Mouse (Mus musculus) retina, adult 2 months (tissue): ENCODE measurements around the gene Myo18a.

Experiments used
- DNase-seq: peaks from one replicate; pipeline ENCODE4 v3.0.0-alpha.2; 2012; ENCODE audit warnings: low read depth, low spot score

The Myo18a gene

DNA sequence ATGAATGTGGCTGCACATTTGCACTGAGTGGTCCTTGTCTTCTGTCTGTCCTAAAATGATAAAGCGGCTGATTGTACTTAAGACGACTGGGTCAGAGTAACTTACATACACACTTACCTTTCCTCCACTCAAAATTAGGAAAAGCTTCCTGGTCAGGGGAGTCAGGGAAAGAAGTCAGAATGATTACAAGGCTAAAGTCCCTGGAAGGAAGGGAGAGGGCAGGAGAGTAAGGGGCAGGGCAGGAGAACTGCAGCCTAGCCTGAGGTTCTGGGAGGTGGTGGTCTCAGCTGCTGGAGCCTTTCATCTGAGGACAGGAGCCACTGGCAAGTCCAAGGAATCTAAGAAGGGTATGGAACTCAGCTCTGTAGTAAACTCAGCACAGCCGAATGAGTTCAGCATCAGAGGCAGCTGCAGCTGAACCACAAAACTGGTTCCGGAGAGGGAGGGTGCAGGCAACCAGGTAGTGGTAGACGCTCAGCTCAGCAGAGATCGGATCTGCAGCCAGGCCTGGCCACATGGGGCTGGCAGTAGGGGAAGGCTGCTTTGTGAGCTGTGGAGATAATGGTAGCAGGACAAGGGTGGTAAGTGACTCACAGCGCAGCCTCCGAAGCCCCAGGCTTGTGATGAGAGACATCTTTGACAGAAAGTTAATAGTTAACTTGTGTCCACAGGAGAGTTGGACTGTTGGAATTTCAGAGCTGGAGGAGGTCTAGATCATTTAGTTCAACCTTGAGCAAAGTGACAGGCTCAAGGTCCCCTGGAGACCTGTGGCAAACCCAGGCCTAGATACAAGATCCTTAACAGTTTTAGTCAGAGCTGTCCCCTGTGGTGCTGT lies 9.1 kb downstream of the Myo18a start:
- no peak for DNase-seq

DNA sequence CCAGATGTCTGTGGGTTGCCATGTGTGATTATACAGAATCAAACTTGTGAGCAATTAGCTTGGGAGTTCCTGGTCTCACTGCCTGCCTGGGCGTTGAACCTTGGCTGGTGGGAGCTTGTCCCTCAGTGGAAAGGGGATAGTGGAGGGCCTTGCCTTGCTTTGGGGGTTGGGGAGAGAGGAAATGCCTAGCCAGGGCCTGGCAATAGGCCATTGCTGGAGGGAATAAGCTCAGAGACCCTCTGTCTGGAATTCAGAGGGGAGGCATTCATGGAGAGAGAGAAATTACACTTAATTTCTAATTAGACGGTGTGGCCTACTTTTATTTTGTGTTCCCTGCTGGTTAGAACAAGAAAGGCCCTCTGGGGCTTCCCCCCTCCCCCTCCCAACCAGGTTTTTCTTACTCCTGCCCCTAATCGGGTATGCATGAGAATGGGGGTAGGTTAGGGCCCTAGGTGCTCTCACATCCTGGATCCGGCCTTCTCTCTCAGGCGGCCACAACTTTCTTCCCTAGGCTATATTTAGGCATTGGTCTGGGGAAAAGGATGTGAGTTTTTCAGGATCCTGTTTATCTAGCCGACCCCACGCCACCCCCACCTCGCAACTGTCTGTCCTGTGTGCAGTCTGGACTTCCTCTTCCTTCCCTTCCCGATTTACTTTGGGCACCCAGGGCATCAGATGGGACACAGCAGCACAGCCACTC lies 12.8 kb downstream of the Myo18a start:
- no peak for DNase-seq

DNA sequence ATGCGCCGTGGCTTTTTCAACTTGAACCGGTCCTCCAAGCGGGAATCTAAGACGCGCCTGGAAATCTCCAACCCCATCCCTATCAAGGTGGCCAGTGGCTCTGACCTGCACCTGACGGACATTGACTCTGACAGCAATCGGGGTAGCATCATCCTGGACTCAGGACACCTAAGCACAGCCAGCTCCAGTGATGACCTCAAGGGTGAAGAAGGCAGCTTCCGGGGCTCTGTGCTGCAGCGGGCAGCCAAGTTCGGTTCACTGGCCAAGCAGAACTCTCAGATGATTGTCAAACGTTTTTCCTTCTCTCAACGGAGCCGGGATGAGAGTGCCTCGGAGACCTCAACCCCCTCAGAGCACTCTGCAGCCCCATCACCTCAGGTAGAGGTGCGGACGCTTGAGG lies 14.4 kb downstream of the Myo18a start:
- no peak for DNase-seq

DNA sequence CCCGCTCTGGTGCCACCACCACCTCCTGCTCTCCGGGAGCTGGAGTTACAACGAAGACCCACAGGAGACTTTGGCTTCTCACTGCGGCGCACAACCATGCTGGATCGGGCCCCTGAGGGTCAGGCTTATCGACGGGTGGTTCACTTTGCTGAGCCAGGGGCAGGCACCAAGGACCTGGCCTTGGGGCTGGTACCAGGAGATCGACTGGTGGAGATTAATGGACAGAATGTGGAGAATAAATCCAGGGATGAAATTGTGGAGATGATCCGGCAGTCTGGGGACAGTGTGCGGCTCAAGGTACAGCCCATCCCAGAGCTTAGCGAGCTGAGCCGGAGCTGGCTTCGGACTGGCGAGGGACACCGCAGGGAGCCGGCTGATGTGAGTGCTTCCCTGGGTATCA lies 14.9 kb downstream of the Myo18a start:
- no peak for DNase-seq

DNA sequence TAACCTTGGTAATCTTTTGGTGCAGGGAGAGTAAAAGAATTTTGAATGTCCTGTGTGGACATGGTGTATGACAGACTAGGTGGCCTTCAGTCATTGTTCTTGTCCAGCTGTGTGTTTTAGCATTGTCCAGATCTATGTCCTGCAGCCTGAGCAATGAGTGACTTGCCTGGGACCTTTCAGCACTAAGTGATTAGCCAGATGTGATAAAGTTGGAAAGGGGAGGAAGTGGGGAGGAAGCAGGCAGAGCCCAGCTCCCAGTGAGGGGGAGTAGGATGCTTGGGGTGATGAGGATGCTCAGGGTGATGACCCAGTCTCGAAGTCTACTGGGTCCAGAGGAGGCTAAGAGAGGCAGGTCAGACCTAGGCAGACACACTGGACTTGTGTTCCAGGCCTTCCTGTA lies 16.2 kb downstream of the Myo18a start:
- no peak for DNase-seq

DNA sequence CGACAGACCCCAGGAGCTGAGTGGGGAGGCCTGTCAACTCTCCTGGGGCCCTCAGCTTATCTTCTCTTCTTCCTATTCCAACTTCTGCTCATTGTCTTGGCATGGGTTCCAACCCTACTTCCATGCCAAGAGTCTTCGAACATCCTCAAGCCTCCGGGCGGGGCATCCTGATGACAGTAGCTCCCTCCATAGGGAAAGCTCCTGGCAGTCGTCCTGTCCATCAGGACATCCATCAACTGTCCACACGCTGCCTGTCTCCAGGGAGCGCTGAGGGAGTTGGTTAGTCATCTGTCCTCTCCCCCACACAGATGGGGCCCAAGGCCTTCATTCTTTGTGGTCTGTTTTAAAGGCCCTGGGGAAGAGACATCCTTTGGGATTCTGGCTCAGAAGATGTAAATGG lies 18.0 kb downstream of the Myo18a start:
- no peak for DNase-seq

DNA sequence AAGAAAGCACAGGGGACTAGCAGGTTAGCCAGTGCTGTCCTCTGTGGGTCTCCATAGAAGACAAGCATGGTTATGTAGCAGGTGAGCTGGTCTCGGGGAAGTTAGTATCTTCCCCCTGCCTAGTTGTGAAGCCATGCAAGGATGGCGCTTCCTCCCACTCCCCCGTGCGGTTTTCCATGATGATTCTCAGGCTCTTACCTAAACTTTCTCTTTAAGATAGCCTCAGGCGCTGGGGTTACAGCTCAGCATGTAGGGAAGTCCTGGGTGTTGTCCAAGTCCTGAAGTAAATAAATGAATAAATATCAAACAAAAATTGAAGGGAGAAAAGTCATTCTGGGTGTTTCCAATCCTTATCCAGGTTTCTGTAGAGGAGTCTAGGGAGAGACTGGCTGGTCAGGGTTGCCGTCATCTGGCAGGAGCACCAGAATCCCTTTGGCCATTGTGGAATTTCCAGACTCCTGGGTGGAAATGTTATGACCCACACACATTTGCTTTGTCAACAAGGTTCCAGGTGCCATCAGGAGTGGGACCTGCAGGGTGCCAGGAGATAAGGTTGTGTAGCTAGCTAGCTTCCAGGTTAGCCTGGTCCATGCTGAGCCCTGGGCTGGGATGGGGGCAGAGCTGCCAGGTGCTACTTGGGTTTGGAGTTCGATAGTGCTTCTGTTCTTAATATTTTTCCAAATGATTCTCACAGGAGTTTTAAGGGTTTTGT lies 19.2 kb downstream of the Myo18a start:
- no peak for DNase-seq

DNA sequence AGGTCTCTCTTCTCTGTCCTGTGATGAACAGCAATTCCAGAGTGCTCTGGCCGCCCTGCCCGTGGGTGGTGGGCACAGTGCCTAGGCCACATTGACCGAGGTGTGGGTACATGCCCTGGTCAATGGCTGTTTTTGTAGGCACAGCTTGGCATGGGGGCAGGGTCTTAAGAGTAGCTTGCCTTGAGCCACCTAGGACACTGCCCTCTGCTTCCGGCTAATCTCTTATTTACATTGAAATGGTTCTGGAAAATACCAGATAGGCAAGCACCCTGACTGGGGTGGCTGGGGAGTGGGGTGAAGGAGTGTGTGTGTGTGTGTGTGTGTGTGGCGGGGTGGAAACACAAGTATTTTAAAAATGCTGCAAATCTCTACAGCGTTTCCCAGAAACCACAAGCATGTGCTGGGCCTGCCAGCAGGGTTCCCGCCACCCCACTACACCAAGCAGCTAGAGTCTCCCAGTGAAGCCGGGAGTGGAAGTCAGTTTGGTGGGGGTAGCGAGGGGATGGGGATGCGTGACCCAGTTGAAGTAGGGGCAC lies 20.2 kb downstream of the Myo18a start:
- DNase-seq, result no peak

DNA sequence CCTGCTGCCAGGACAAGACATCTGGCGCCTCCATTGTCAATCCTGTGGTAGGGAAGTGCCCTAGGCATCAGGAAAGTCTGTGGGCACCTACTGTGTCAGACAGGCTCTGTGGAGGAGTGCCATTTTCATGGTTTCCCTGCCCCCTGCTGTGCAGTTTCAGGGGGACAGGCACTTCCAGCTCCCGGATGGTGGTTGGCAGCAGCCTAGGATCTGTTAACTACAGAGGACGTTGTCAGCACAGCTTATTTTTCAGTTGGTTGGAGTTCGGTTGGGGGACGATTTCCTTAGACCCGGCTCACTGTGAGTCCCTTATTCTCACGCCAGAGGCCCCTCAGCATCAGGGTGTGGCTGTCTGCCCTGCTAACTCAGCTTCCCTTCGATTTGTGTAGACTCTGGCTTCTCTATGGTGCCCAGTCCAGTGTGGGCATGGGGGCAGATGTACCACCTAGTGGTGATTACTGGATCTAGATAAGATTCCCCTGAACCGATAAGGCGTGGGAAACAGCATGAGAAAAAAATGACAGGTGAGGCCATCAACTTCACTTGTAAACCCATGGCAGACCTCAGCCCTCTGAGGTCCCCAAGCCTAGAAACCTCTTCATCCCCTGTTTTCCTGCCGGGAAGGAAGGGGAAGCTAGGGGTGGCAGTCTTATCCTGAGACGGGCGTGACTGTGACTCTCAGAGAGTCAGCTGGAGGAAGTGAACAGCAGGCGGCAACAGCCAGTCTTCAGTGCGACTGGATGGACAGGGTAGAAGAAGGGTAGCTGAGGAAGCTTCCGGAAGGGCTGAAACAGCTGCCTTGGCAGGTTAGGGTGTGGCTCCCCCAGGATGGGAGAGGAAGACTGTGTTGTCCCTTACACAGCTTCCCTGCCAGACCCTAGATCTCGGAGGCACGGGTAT lies 21.0 kb downstream of the Myo18a start:
- DNase-seq, result no peak

DNA sequence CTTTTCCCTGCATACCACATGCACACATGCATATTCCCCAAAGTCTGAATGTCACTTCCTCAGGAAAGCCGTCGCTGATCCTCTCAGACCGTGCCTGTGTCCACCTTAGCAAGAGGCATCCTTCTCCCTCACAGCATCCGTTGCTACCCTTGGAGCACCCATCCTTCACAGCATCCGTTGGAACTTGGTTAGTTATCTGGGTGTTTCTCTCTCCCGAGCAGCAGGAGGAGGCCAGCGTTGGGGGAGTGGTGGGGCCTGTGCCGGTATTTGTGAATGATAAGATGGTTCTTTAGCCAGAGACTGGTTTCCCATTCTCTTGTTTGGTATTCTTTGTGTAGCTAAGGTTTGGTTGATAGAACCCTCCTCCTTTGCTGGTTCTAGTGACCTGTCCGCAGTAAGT lies 21.8 kb downstream of the Myo18a start:
- DNase-seq, result no peak

DNA sequence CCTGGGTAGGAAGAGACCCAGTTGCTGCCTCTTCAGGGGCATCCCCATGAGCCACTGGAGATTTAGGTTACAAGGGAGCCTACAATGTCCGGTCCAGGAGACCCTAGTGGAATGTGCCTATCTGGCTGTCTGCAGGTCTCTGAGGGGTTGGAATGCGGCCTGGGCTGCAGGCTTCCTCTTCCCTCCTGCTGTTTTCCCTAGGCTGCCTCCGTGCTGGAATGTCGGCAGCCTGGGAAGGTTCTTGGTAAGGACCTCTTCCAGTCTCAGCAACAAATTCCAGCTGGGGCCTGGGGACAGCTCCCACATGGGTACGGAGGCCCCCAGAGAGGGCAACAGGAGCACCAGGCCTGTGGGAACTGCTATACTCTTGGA lies 22.3 kb downstream of the Myo18a start:
- no peak for DNase-seq

DNA sequence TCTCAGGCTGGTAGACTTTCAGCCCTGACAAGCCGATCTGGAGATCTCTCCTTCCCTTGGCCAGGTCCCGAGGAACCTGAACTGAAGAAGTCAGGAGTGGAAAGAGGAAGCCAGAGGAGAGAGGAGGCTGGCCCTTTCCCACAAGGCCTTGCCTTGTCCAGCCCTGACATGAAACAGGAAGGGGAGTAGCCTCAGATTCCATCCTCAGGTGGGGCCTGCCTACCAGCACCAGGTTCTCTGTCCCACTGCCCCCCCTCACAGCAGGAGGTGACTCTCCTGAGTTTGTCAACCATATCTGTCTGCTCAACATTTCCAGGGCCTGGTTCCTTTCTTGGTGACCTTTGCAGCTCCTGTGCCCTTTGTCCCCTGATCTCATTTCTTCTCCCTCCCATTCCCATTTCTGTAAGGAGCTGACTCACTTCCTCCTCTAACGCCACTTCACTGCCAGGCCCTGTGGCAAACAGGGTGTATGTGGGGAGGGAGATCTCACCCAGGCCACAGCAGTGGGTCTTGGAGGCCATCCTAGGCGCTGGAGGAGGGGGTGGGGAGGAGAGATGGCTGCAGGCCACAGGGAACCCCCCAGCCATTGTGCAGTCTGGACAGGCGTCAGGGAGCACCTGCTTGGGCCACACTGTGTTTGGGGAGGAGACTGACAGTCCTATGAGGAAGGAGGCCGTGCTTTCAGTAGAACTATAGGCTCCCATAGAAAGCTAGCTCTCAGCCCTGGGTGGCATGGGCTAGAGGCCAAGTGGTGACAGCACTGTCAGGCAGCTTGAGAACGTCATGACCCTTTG lies 22.9 kb downstream of the Myo18a start:
- DNase-seq, result no peak

DNA sequence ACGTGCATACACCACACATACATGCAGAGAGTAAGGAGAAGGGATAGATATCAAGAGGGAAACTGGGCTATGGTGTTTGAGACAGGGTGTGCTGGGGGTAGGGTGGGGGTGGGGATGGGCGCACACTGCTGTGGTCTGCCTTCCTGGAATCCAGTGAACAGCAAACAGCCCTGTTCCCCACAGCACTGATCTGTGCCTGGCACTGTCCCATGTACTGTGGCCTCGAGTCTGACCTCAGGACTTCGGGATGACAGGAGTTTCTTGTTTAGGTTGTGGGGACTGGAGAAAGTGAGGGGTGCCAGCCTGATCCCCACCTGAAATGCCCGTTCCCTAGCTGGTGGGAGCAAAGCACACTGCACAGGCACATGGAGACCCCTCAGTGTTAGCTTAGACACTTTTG lies 24.7 kb downstream of the Myo18a start, which contains the start of gene Gm10277:
Gm10277 (minus strand) TSS at position 41 of the 400 bp plus-strand sequence.
- DNase-seq, result no peak

DNA sequence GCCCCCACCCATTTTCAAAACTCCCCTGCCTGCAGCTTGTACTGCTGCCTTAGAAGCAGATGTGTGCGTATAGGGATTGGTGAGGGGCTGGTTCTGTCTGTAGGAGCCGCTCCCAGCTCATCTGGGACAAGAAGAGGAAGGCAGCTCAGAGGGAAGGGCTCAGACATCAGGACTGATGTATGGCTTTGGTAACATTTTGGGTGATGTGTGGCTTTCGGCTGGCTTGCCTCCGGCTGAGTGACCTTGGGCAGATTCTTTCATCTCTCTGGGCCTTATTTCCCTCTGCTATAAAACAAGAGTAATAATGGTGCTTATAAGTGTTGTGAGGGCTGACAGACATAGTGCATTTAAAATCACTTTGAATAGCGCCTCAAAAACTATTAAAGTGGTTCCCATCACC lies 26.5 kb downstream of the Myo18a start:
- DNase-seq, result no peak

DNA sequence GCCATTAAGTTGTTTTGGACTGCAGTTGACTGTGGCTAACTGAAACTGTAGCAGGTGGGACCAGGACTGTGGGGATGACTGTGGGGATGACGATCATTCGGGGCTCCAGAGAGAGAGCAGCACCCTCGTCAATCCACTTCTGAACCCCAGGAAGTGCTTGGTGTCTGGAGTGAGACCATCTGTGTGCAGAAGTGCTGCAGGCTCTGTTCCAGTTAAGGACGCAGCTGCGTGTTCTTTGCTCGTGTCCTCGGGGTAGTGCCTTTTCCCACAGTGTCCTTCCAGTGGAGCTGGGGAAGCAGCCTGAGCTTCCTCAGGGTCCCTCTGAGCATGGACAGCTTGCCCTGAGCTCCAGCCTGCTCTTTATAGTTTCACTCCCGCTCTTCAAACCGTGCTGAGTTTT lies 27.2 kb downstream of the Myo18a start:
- DNase-seq, result no peak

DNA sequence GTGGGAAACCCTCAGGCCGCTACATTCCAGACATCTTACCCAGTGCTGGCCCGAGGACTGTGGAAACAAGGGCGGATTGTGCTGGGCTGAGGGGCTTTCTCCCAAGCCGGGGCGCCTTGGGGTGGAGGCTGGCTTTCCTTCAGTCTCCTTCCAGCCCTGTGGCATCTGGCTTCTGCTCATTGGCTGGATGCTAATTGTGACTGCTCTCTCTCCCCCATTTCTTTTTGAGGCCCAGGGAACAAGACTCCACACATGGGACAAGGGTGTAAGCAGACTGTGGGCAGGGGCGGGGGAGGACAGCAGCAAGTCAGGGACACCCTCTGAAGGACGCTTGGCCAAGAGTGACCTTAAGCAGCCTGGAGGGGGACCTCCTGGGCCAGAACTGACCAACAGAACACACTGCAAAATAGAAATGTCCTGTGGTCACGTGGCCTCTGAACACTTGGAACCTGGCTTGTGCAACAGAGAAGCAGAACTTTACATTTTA lies 28.2 kb downstream of the Myo18a start:
- no peak for DNase-seq

DNA sequence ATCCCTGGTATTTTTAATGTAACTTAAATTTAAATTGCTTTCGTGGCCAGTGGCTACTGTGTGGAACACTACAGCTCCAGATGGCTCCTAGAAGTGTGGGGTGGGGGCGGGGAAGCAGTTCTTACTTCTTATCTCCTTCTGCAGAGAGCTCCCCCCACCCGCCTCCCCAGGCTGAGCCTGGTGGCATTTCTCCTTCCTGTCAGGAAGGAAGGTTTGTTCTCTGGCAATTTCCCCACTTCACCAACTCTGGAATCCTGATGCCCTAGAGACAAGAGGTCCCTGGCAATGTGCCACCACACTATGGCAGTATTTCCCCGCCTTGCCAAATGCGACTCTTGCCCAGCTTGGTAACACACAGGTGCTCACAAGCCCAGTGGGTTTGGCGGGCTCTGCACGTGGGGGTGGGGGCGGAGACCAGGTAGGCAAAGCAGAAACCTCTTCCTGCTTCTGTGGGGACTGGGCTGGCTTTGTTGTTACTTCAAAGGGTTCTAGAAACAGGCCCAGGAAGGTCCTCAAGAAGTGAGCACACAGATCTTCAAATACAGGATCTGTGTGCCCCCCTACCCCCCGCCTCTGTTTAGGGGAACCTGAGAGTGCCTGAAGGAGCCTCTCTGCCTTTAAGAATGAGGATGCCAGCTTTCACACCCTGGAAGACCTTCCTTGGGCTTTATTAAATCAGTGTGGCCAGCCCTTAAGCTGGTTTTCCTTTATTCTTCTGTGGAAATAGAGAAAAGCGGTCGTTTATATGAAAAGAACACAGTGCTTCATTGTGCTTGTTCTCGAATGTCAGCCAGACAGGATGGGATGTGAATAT lies 28.9 kb downstream of the Myo18a start:
- DNase-seq, result no peak

DNA sequence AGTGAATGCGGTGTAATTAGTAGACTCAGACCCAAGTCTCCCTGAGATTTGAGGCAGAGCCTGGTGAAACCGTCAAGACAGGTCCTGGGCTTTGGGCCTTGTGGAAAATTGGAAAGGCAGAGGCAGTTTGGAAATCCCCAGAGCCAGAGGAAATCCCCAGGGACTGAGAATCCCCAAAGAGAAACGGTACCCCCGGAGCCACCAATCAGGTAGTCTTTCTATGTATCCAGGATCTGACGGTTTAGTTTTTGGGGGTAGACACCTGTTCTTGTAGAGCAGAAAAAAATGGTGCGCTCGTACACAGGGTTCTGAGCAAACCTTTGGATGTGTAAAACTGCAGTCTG lies 29.5 kb downstream of the Myo18a start:
- no peak for DNase-seq

DNA sequence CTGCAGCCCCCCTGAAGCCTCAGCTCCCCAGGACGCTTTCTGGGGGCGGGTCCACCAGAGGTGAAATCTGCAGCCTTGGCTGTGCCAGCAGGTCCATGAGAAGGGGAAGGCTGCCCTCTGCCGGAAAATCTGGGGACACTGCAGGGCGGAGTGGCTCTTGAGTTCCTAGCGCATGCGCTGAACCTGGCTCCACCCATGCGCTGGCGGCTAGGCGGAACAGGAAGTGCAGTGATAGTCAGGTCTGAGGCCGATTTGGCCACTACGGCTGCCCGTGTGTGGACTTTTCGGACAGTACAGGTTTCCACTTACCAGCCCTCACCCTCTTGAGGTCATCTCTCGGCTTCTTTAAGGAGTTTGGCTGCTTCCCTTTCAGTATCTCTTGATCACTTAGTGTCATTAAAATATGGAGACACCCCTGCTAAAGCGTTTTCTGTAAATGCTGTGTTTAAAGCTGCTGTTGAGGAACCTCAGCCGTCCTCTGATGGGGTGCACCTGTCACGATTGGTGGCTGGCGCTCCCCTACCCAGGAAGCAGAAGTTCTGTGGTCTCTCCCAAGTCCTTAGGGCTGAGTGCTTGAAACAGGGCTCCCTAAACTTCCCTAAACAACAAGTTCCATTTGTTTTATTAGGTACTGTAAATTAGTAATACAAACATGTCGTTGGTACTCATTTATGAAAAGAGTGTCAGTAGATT lies 30.3 kb downstream of the Myo18a start:
- DNase-seq, result peak; percentile 91
